Mouse (Mus musculus) heart, adult 2 months (tissue): ENCODE results near the gene Siah2.

ENCODE experiments used
- CTCF ChIP-seq: fragments of 200-600 bp; IDR thresholded peaks from 2 replicates; pipeline ENCODE4 v1.8.1; 2022; ENCODE audit warnings: antibody characterized with exemption, mild to moderate bottlenecking, moderate library complexity
- EP300 ChIP-seq: fragments of 200-500 bp; IDR thresholded peaks from 2 replicates; pipeline ENCODE4 v1.6.1; 2011; ENCODE audit warnings: low read depth, low read length, control low read depth; ENCODE audit not compliant: insufficient read depth
- POLR2A ChIP-seq: fragments of 200-500 bp; IDR thresholded peaks from 2 replicates; pipeline ENCODE4 v1.6.1; 2011; ENCODE audit warnings: mild to moderate bottlenecking, low read depth, low read length, control low read depth; ENCODE audit not compliant: insufficient read depth

DNA sequence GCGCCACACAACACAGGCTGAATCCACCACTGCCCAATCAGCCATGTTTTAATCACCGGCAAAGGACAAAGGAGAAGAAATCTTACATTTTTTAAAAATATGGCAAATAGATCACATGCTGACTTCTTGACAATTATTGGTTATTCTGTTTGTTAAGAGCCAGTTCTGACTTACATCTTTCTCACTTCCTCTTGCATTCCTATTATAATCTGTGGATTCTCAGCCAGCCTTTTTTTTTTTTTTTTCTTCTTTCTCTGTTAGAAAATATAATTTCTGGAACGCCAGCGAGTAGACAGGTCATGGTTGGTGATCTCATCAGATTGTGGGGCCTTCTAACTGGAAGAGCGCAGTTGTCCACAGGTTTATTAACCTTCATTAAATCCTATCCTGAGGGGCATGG lies 18.9 kb downstream of the Siah2 start:
- TF ChIP-seq POLR2A (no peak), EP300 (no peak), CTCF (no peak)
